Mouse (Mus musculus) adrenal gland, adult 18-20 months (tissue): Measurements from ENCODE around the gene Sptb. TPM values are rescaled to one million over a fixed set of nuclear protein-coding genes. Genes with fewer than 3 reads are reported as not detected.
A peak's percentile ranks its signal among the peaks of the same experiment; 100 is the strongest.

Source experiments
- DNase-seq, 2 experiments: peaks; one replicate each; pipeline ENCODE4 v3.0.0; 2021 to 2022; ENCODE audit warnings: low spot score in 2 of 2
- long read RNA-seq, 2 experiments: library from polyadenylated mRNA; stranded (forward); transcript quantifications; one replicate each; pipeline ENCODE4 v2.0.0; 2021
- total RNA-seq, 2 experiments: library from RNA; stranded (reverse); gene quantifications; 1 replicate in 1 of 2; 2 replicates in 1 of 2; pipeline ENCODE4 v1.2.3; 2021

The Sptb gene
- total RNA-seq = 10 to 100 TPM in 1 of 2 experiments, 1 to 10 TPM in 1; 9.8 to 51.4 TPM
- long read RNA-seq, experiment 1, partial matches to known transcripts = 5 of 8 reads
- long read RNA-seq, experiment 1, other reads (novel, unspliced or antisense) = 3 of 8 reads
- long read RNA-seq, experiment 2, partial matches to known transcripts = 245 of 254 reads
- long read RNA-seq, experiment 2, other reads (novel, unspliced or antisense) = 9 of 254 reads

DNA sequence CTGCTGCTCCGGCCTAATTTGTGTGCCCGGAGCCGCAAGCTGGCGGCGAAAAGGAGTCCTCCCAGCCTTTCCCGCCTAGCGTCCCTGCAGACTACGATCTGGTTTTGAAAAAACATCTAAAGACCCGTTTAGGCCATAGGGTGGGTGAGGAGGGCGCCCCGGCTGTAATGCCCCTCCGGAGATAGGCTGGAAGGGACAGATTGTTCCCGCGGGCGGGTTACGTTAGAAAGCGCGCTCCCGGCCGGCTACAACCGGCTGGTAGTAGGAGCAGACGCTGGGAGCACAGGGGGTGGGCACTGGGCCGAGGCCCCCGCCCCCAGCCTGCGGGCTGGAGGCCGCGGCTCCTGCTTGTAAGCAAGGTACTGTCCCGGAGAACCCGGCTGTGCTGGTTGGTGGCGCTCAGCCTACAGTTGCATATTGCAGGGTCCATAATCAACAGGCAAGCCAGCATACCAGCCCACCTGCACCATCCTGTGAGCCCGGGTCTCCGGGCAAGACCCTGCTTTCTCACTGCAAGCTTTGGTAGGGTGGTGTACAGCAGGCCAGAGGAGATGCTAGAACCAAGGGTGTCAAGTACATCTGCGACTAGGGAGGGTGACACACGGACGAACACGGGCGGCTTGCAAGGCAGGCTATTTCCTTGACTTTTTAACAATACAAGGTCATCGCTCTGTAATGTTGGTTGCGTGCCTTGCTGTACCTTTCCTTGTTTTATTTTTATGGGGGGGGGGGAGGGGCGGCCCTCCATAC, at the start of gene Sptb:
Gene Sptb (minus strand): TSS at position 197 of the 750 bp plus-strand sequence.
- peak; percentile 32 to 38 for DNase-seq

DNA sequence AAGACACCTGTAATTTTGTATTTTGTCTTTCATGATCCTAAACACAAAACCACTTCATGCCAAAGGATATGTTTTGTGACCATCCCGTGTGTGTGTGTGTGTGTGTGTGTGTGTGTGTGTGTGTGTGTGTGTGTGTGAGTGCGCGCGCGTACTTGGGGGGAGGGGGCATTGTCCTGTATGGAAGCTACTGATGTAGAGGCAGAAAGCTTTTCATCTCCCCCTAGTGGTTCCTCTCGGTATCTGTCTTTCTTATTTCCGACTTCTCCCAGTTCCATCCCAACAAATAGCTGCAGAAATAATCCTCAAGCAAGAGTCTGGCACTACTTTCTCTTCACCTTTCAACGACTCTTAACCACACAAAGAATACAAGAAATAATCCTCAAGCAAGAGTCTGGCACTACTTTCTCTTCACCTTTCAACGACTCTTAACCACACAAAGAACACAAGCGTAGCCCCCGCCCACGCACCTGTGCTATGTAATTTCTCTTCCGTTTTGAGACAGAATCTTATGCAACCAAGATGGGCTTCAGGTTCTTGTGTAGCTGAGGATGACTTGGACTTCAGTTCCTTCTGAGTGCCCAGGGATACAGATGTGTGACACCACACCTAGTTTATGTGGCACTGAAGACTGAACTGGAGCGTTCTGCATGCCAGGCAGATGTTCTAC, 42.4 kb upstream of the Sptb start:
- DNase-seq = no peak

DNA sequence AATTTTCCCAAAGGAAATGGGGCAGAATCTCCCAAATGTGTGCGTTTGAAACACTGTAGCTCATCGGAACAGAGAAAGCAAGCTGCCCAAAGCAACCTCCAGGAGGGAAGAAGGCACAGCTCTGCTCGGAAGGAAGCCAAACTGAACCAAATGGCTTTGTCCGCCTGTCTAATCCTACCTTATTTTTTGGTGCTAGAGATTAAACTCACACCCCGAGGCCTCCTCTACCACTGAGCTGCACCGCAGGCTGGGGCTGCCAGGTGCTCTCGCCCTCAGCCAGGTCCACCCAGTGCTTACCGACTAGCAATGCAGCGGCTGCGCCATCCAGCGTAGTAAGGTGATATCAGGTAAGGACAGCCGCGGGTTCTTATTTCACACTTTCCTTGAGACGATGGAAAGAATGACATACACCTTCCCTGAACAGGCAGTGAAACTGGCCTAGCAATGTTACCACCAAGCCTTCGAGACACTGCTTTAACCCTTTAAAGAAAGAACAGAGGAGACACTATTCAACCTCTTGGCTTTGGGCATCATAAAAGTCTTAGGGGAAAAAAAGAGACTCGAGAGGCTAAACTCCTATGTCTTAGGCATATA, 40.6 kb upstream of the Sptb start:
- no peak for DNase-seq

DNA sequence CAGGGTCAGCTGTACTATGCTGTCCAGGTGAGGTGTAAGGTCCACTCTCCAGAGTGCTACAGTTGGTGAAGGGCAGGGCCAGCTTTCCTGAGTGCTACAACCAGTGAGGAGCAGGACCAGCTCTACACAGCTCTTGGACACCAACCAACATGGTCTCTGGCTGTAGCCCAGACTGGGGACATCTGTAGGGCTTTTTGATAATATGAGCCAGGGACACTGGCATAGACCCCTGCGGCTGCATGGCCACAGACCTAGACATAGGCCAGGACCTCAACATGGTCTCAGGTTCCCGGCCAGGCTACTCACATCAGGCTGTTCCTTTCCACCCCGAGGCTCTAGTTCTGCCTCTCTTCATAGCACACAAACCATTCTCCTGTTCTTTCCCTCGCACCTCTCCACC, 17.6 kb upstream of the Sptb start:
- no peak for DNase-seq

DNA sequence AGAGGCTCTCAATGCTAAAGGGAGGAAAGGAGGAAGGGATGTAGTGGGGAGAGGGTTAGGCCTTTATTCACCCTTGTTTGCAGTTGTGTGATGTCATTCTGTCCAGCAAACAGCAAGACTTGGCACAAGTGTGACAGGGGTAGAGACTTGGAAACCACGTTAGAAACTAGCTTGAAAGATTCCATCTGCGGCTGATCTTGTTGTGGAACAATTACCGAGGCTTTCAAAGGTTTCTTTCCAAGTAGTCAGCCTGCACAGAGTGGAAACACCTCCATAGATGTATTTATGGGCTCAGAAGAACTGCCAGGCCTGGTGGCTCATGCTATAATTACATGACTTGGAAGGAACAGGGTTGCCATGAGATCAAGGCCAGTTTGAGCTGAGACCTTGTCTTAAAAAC, 11.7 kb upstream of the Sptb start:
- DNase-seq = no peak

DNA sequence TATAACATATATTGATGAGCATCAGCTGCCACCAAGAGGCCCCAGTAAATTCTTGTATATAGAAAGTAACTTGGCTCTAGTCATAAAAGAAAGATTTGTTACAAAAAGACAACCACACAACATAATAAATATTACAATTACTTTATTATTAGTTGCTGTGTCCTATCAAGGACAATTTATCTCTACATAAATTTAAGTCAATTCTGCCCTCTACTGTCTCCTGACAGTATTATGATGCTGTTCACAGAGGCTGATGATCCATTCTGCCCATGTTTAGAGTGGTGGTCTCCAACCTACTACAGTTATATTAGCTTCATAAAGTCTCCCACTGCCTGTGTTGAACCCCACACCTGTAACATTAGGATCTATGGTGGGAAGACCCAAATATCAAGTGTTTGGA, 10.2 kb upstream of the Sptb start:
- DNase-seq = no peak

DNA sequence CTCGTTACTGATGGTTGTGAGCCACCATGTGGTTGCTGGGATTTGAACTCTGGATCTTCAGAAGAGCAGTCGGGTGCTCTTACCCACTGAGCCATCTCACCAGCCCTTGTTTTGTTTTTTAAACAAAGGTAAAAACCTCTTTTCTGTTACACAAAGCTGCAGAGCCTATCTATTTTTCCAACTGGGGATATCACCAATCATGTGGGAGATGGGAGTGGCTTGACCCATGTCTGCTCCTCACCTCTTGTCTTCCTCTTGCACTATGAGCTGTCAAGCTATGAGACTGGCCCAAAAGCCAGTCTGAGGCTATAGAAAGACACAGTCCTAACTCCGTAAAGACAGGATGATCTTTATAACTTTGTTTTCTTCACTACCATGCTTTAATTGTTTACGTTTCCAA, 8.0 kb upstream of the Sptb start:
- no peak for DNase-seq

DNA sequence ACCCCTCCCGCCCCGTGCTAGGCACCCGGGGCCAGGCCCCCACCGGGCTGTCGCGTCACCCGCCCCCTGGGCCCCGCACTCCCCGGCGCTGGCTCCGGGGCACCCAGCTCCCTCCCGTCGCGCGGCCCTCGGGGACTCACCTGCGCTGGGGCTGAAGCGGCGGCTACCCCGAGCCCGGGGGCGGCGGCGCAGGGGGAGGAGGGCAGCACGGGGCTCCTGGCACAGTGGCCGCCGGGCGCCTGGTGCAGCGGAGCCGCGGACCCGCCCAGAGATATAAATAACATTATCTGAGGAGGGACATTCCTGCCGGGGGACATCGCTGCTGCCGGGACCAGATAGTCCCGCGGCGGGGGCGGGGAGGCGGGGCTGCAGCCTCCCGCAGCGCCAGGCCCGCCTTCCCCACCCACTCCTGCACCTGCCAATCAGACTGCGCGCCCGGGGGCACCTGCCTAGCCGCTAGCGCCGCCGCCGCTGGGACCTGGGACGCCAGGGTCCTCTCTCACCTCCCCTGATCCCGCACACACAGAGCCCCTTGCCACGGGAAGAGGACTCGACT, 474 bp downstream of the Sptb start:
- peak; percentile 66 to 73 for DNase-seq

DNA sequence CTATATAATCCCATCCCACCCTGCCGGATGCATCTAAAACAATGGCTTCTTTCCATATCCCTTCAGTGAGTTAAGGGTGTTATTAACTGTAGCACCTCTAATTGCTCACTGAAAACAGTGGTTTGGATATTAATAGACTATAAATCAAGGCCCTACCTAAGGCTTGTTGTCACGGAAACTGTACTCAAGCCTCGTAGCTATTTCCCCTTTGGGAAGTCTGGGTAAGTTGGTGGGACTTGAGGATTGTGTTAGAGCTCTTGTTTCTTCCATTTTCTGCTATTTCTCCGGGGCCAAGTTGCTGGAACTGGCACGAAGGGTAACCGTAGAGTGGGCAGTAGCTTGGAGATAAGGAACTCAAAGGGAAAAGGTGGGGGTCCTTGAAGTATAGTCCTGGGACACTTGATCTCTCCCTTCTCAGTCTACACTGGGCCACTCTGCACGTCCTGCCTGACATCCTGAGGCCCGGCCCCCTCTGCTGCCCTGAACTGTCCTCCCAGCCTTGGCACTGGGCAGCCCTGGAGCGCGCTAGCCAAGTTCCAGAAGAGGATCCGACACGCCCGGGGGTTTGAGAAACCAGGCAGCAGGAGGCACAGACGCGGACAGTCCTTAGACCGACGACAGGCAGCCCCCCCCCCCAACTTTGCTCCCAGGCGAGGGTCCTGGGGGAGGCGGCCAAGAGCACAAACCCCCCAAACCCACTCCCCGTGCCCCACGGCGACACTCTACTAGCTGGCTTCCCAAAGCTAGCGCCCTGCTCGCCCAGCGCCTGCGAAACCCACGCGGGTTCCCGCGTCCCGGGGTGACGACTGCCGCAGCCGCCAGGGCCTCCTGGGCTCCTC, 1.2 kb downstream of the Sptb start:
- DNase-seq = peak; percentile 38 to 44

DNA sequence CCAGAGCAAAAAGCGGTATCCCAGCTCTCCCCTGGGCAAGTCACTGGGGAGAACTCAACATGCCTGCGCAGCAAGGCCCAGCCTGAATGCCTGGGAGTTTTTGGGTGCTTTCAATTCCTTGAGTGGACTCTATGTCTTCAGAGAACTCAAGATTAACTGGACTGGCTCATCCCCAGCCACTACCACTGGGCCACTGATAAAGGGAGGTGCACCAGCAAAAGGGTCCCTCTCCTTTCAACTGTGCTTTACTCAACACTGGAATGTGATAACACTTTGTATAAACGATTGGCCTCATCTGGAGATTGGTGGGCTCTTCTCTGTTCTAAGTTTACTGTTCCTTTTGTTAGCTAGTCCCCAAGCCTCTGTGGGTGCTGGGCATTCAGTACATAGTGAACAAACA, 2.2 kb downstream of the Sptb start:
- no peak for DNase-seq

DNA sequence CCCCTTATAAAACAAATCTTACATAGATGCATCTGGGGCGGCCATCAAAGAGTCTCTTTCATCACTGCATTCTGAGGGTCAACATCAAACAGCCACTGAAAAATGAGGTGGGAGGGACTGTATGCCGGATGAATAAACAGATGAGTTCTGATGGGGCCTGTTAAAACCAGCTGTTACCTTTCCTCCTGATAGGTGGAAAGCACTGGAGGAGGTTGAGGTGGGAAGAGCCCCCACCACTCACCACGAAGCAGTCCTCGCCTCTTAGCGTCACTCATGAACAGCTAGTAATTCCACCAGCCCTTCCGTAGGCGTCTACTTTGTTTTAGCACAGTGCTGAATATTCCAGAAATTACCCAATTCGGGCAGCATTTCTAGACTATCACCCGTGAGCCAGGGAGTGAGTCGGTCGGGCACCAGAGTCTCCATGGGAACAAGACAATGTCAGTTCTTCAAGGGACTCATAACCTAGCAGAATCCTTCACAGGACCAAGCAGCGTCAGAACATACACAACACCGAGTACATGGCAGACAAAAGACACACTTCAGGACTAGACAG, 13.9 kb downstream of the Sptb start:
- no peak for DNase-seq

DNA sequence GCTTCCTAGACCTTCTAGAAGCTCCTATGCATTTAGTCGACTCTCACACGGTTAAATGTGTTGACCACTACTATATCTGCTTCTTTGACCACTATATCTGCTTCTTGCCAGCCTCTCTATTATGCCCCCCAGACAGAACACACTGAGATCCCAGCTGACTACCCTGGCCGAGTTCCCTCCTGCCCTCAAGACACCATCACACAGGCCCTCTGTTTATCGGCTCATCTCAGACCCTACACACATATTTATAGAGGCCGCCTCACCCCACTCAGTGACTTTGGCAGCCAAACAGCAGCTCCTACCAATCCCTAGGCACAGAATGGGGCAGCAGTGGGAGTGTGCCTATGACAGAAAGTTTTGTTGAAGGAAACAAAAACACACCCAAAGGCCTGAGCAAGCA, 14.6 kb downstream of the Sptb start:
- no peak for DNase-seq

DNA sequence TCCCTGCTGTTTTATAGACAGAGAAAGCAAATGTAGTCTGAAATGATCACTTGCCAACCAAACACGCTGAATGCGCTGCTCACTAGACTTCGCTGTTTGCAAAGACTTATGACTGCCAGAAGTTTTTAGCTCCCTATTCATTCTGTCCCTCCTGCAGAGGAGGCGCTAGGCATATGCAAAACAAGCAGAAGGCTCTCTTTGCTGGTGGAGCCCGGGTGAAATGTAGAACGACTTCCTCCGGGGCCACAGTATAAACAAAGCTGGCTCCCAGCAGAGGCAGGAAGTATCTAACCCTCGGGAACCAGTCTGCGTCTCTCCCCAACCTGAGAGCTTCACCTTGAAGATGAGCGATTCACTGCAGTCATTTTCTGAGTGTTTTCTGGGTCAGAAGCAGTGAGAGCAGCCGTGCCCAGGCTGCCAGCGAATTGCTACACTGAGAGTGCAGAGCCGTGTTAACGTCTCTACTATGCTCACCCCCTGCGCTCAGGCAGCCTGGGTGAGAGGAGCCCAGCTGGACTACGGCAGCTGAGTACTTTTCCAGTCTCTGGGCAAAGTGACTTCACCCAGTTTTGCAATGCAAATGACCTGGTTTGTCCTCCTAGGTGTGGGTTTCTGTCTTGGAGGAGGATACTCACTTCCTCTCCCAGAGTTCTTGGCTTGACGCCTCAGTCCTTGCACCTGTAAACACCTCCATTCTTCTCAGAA, 15.4 kb downstream of the Sptb start:
- peak in 1 of 2 experiments; percentile 23 for DNase-seq

DNA sequence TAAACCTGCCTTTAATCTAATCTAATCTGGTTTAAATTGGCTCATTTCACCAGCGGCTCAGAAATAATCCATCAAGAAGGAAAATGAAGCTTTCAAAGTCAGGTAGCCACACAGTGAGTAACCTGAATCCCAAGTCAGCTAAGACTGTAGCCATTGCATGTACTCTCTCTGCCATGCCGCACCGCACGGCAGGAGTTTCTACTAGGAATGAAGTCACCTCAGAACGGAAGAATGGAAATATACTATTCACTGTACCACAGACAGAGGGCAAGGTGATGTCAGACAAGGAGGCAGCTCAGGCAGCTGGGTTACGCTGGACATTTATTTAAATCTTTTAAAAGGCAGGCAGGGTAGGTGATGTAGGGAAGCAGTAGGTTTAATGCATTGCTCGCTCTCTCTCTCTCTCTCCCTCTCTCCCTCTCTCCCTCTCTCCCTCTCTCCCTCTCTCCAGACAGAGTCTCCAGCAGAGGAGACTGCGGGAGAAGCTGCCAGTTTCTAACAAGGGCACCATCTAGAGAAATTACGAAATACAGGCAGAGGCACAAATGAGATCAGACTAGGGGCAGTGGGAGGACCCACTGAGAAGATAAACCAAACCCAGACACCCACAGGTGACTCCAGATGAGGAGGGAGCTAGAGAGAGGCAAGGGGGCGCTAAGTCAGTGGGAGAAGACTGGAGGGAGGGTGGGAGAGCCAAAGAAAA, 22.7 kb downstream of the Sptb start:
- DNase-seq = no peak

DNA sequence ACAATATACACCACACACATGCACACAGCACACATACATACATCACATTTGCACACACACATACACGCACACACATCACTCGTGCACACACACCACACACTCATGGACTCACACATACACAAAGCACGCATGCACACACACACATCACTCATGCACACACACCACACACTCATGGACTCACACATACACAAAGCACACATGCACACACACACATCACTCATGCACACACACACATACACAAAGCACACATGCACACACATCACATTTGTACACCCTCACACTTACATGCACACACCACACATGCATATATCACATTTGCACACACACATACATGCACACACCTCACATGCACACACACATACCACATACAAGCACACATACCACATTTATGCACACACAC, 24.7 kb downstream of the Sptb start:
- DNase-seq = no peak

DNA sequence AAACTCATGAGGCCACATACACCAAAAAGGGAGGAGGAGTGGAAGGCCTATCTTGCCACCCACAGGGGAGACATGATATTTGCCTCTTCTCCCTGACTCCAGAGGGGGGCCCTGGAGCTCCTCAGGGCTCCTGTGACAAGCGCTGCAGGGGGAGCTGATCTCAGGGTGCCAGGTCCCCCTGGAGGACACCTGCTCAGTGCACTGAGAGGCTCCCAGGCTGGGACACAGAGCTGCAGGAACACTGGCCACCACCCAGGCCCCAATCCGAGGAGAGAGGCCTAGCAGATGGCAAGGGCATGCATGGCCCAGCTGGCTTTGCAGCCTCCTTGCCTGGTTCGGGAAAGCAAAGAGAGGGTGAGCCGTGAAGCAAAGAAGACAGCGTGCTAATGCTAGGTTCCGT, 25.9 kb downstream of the Sptb start:
- DNase-seq = no peak

DNA sequence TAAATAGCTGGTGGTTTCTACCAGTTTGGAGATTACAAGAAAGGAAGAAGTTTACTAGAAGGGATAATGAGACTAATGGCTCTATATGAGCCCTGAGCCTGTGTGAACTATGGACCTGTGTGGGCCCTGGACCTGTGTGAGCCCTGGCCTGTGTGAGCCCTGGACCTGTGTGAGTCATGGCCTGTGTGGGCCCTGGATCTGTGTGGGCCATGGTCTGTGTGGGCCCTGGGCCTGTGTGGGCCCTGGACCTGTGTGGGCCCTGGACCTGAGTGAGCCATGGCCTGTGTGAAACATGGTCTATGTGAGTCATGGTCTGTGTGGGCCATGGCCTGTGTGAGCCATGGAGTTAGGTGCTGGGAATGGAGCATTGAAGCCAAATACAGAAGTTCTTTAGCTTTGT, 28.4 kb downstream of the Sptb start:
- no peak for DNase-seq

DNA sequence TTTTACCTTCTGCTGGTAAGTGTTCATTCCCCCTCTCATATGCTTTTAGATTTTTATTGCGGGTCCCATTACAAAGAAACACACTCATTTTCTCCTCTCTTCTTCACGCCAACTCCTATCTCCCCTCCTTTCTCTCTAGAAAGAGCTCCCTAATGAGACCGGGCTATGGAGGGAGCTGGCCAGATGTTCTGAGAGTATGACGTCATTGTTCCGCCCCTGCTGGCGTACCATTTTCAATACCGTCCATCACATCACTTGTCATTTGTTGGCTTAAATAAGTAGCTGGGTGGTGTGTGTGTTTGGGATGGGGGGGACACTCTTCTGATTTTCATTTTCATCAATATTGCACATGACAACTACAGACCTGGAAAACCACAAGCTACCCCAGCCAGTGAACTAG, 33.3 kb downstream of the Sptb start:
- no peak for DNase-seq

DNA sequence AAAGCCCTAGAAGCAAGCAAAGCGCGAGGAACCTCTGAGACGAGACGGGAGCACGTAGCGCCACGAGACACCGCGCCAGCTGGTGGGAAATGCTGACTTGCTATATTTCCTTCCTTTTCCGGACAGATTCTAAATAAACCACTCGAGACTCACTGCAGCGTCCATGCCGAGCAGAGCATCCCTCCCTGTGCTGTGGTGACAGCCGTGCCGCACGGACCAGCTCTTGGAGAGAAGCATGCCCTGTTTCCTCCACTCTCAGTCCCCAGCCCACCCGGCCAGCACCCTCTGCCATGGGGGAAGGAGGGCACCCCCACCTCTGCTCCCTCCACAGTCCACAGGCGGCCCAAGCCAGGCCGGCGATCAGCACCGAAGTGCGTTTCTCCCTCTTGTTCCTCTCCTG, 33.9 kb downstream of the Sptb start:
- no peak for DNase-seq
